Mouse (Mus musculus): ENCODE measurements at regions not wholly inside any gene's neighbourhood (a gene's known extent, or its start where the extent isn't known, plus 50 kb on each side); places are given as distances from the start of the nearest gene placed in this dataset.
"Not testable (repeated sequence)": the region's sequence is repeated elsewhere in the genome, so short reads cannot be mapped to it uniquely, and the experiment has no call there.

DNA sequence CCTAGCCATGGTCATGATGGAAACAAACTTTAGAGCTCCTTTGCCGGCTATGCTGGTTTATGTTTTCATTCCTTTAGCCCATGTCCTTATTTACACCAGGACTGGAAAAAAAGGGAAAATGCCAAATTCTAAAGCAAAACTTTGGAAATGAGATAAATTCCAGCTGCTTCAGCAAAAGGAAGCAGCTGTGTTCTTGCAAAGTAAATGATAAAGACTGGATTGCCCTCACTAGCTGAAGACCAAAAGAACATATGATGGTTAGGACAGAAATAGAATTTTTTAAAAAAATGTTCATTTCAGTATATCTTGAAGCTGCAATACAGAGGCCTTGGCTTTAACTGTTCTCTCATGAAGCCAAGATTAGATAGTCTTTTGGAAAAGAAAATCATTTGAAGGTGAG, 179.6 kb upstream of the Gm11096 start:
- H3K27me3 ChIP-seq (ENCODE audit: control insufficient read depth, insufficient read depth, low read length) = no peaks in the 10 kb centered on the region
- no peaks in the 10 kb centered on the region for H3K4me1 ChIP-seq (ENCODE audit: control insufficient read depth, insufficient read depth, low read length)
- no peak for DNase-seq
- no peak overlapping the region for H3K4me3 ChIP-seq (replicated peaks; ENCODE audit: insufficient read depth, low read depth, low read length)
- no peak overlapping the region for H3K27ac ChIP-seq (ENCODE audit: insufficient read depth, low read length)
- TF ChIP-seq CTCF (IDR thresholded peaks at IDR 0.05; ENCODE audit: borderline replicate concordance, insufficient read depth, low read depth, low read length) = no peak
- no peak for TF ChIP-seq POLR2A (IDR thresholded peaks at IDR 0.05; ENCODE audit: borderline replicate concordance, insufficient read depth, low read length)
- WGBS = 98% methylated on average over 1 of the region's 1 CpGs

- no peak overlapping the region for H3K4me3 ChIP-seq (replicated peaks; ENCODE audit: insufficient read depth, low read depth, low read length)
- H3K27me3 ChIP-seq (ENCODE audit: control insufficient read depth, insufficient read depth, low read length) = no peaks in the 10 kb centered on the region
- H3K27ac ChIP-seq (ENCODE audit: insufficient read depth, low read length) = no peak overlapping the region
- 92% methylated on average over 1 of the region's 1 CpGs for WGBS
- no peak for TF ChIP-seq CTCF (IDR thresholded peaks at IDR 0.05; ENCODE audit: borderline replicate concordance, insufficient read depth, low read depth, low read length)
- TF ChIP-seq POLR2A (IDR thresholded peaks at IDR 0.05; ENCODE audit: borderline replicate concordance, insufficient read depth, low read length) = no peak
- DNase-seq = no peak
- H3K4me1 ChIP-seq (ENCODE audit: control insufficient read depth, insufficient read depth, low read length) = no peaks in the 10 kb centered on the region
These were observed 181.5 kb upstream of the Gm11096 start for GRCm38 (mm10) chr17:81260036-81260435.

- no peak overlapping the region for H3K27ac ChIP-seq (ENCODE audit: insufficient read depth, low read length)
- WGBS = 69% methylated on average over 3 of the region's 3 CpGs
- no peak overlapping the region for H3K4me3 ChIP-seq (replicated peaks; ENCODE audit: insufficient read depth, low read depth, low read length)
- TF ChIP-seq CTCF (IDR thresholded peaks at IDR 0.05; ENCODE audit: borderline replicate concordance, insufficient read depth, low read depth, low read length) (no peak), POLR2A (IDR thresholded peaks at IDR 0.05; ENCODE audit: borderline replicate concordance, insufficient read depth, low read length) (no peak)
- no peak for DNase-seq
- H3K4me1 ChIP-seq (ENCODE audit: control insufficient read depth, insufficient read depth, low read length) = no peaks in the 10 kb centered on the region
- no peaks in the 10 kb centered on the region for H3K27me3 ChIP-seq (ENCODE audit: control insufficient read depth, insufficient read depth, low read length)
These were observed 185.5 kb upstream of the Gm11096 start for GRCm38 (mm10) chr17:81256106-81256505.

DNA sequence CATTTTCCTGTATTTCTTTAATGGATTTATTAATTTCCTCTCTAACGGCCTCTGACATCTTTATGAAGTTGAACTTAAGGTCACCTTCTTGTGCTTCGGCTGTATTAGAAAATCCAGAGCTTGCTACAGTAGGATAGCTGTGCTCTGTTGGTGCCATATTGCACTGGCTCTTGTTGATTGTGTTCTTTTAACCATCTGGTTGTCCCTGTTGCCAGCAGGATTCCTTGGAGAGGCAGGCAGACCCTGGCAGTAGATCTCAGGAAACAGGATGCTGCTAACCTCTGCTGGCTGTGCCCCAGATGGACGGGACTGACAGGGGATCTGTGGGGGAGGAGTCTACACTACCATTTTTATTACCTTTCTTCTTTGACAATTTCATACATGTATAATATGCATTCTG, 185.9 kb upstream of the Thumpd2 start:
- WGBS = 16% methylated on average over 3 of the region's 3 CpGs
- no peaks in the 10 kb centered on the region for H3K27me3 ChIP-seq (ENCODE audit: control insufficient read depth, insufficient read depth, low read length)
- peak; percentile 67 to 87 for DNase-seq
- no peak for TF ChIP-seq POLR2A (IDR thresholded peaks at IDR 0.05; ENCODE audit: borderline replicate concordance, insufficient read depth, low read length)
- TF ChIP-seq CTCF (IDR thresholded peaks at IDR 0.05; ENCODE audit: borderline replicate concordance, insufficient read depth, low read depth, low read length) = no peak
- H3K27ac ChIP-seq (ENCODE audit: insufficient read depth, low read length) = no peak overlapping the region
- no peaks in the 10 kb centered on the region for H3K4me1 ChIP-seq (ENCODE audit: control insufficient read depth, insufficient read depth, low read length)
- no peak overlapping the region for H3K4me3 ChIP-seq (replicated peaks; ENCODE audit: insufficient read depth, low read depth, low read length)

DNA sequence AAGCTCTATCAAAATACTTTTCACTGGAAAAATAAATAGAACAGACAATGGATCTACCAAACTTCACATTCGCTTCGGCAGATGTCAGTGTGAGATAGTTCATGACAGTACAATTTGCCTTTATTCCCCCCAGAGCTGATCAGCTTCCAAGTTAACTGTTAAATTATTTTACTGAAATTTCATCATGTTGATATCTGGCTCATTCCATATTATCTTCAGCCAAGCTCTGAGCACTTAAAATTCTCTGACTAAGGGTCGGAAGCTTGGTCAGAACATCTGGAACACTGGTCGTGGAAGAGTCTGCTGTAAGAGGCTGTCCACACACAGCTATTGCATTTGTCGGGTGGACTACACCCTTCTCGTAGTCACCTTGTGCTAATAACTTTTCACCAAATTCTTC, 181.3 kb upstream of the Thumpd2 start:
- WGBS = 94% methylated on average over 6 of the region's 6 CpGs
- DNase-seq = no peak
- Histone ChIP-seq H3K4me1 (ENCODE audit: control insufficient read depth, insufficient read depth, low read length) (no peaks in the 10 kb centered on the region), H3K27ac (ENCODE audit: insufficient read depth, low read length) (no peak overlapping the region), H3K27me3 (ENCODE audit: control insufficient read depth, insufficient read depth, low read length) (no peaks in the 10 kb centered on the region), H3K4me3 (replicated peaks; ENCODE audit: insufficient read depth, low read depth, low read length) (no peak overlapping the region)
- TF ChIP-seq CTCF (IDR thresholded peaks at IDR 0.05; ENCODE audit: borderline replicate concordance, insufficient read depth, low read depth, low read length) (no peak), POLR2A (IDR thresholded peaks at IDR 0.05; ENCODE audit: borderline replicate concordance, insufficient read depth, low read length) (no peak)

DNA sequence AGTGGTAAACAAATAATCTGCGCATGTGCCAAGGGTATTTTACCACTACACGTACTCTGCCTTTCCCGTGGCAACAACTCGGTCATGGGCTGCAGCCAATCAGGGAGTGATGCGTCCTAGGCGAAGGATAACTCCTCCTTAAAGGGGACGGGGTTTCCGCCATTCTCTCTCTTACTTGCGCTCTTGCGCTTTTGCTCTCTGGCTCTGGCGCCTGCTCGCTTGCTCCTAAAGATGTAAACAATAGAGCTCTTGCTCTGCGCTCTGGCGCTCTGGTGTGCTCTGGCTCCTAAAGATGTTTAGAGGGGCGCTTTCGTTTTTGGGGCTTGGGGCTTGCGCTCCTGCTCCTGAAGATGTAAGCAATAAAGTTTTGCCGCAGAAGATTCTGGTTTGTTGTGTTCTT, 166.9 kb upstream of the Thumpd2 start:
- H3K27ac ChIP-seq (ENCODE audit: insufficient read depth, low read length); H3K27me3 ChIP-seq (ENCODE audit: control insufficient read depth, insufficient read depth, low read length); DNase-seq; H3K4me1 ChIP-seq (ENCODE audit: control insufficient read depth, insufficient read depth, low read length); H3K4me3 ChIP-seq (replicated peaks; ENCODE audit: insufficient read depth, low read depth, low read length): not testable (repeated sequence)
- WGBS = 92% methylated on average over 17 of the region's 18 CpGs

DNA sequence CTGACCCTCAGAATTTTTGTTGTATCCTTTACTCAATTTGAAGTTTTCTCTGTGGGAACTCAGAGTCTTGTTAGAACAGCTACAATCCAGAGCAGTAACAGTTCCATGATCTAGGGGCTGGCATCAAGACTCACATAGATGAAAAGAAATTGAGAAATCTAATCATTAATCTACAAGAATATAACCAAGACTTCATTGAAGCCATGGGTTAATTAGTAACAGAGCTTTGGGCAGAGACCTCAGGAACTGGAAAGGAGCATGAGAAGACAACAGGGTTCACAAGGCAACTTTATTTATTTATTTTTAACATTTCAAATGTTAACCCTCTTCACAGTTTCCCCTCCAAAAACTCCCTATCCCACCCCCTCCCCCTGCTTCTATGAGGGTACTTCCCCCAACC, 160.4 kb upstream of the Thumpd2 start:
- no peak for TF ChIP-seq CTCF (IDR thresholded peaks at IDR 0.05; ENCODE audit: borderline replicate concordance, insufficient read depth, low read depth, low read length)
- no peak for TF ChIP-seq POLR2A (IDR thresholded peaks at IDR 0.05; ENCODE audit: borderline replicate concordance, insufficient read depth, low read length)

GRCm38 (mm10) chr17:81221436-81221835, 156.6 kb upstream of the Thumpd2 start:
- DNase-seq = no peak
- Histone ChIP-seq H3K4me1 (ENCODE audit: control insufficient read depth, insufficient read depth, low read length) (no peaks in the 10 kb centered on the region), H3K4me3 (replicated peaks; ENCODE audit: insufficient read depth, low read depth, low read length) (no peak overlapping the region), H3K27ac (ENCODE audit: insufficient read depth, low read length) (no peak overlapping the region), H3K27me3 (ENCODE audit: control insufficient read depth, insufficient read depth, low read length) (no peaks in the 10 kb centered on the region)
- no peak for TF ChIP-seq POLR2A (IDR thresholded peaks at IDR 0.05; ENCODE audit: borderline replicate concordance, insufficient read depth, low read length)
- 93% methylated on average over 3 of the region's 3 CpGs for WGBS

More for the DNA sequence above, 160.4 kb upstream of the Thumpd2 start:
- Histone ChIP-seq H3K4me3 (replicated peaks; ENCODE audit: insufficient read depth, low read depth, low read length) (no peak overlapping the region), H3K27me3 (ENCODE audit: control insufficient read depth, insufficient read depth, low read length) (no peaks in the 10 kb centered on the region), H3K4me1 (ENCODE audit: control insufficient read depth, insufficient read depth, low read length) (no peaks in the 10 kb centered on the region), H3K27ac (ENCODE audit: insufficient read depth, low read length) (no peak overlapping the region)
- DNase-seq = no peak

DNA sequence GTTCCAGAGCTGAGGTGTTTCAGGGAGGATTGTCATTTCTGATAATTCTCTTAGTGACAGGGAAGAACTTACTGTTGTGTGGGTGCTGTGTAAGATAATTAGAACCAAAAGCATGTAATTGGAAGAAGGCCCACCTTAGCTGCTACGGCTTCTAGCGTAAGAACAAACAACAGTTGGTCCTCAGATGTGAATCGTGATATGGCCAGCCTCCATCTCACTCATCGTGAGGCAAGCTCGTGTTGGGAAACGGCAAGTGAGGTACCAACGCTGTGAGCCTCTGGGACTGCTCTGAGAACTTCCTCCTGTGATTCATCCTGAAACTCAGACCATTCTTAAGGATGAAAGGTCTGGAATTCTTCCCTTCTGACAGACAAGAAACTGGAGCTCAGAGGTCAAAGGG, 150.0 kb upstream of the Thumpd2 start:
- no peak for DNase-seq

More for the DNA sequence above, 150.0 kb upstream of the Thumpd2 start:
- Histone ChIP-seq H3K4me1 (ENCODE audit: control insufficient read depth, insufficient read depth, low read length) (no peaks in the 10 kb centered on the region), H3K4me3 (replicated peaks; ENCODE audit: insufficient read depth, low read depth, low read length) (no peak overlapping the region), H3K27me3 (ENCODE audit: control insufficient read depth, insufficient read depth, low read length) (no peaks in the 10 kb centered on the region), H3K27ac (ENCODE audit: insufficient read depth, low read length) (no peak overlapping the region)
- 70% methylated on average over 7 of the region's 7 CpGs for WGBS
- no peak for TF ChIP-seq CTCF (IDR thresholded peaks at IDR 0.05; ENCODE audit: borderline replicate concordance, insufficient read depth, low read depth, low read length)
- TF ChIP-seq POLR2A (IDR thresholded peaks at IDR 0.05; ENCODE audit: borderline replicate concordance, insufficient read depth, low read length) = no peak

All from cerebellum, adult 2 months (tissue).